Mouse (Mus musculus) hindbrain, embryonic 10.5 days (tissue): Measurements from ENCODE around the gene 1700017B05Rik. TPM values are rescaled to one million over a fixed set of nuclear protein-coding genes. Genes with fewer than 3 reads are reported as not detected.
"Not testable (repeated sequence)": the region's sequence is repeated elsewhere in the genome, so short reads cannot be mapped to it uniquely, and the experiment has no call there.

Experiments used
- DNase-seq: peaks from one replicate; pipeline ENCODE4 v3.0.0-alpha.2; 2017; ENCODE audit warnings: low spot score
- H3K27ac ChIP-seq: fragments of 300-500 bp; sonication (generic); 2 replicates; pipeline ENCODE4 v1.5.1; 2016; ENCODE audit warnings: mild to moderate bottlenecking, moderate library complexity
- H3K27me3 ChIP-seq: fragments of 300-500 bp; sonication (generic); 2 replicates; pipeline ENCODE4 v1.6.1; 2016; ENCODE audit warnings: mild to moderate bottlenecking; ENCODE audit not compliant: poor library complexity, insufficient read depth, severe bottlenecking
- H3K36me3 ChIP-seq: fragments of 300-500 bp; sonication (generic); 2 replicates; pipeline ENCODE4 v1.6.1; 2016; ENCODE audit warnings: mild to moderate bottlenecking, moderate library complexity
- H3K4me1 ChIP-seq: fragments of 300-500 bp; sonication (generic); replicated peaks from 2 replicates; pipeline ENCODE4 v1.6.1; 2016; ENCODE audit warnings: mild to moderate bottlenecking
- H3K4me3 ChIP-seq: fragments of 300-500 bp; sonication (generic); 2 replicates; pipeline ENCODE4 v1.5.1; 2016; ENCODE audit warnings: mild to moderate bottlenecking, moderate library complexity
- H3K9me3 ChIP-seq: fragments of 300-500 bp; sonication (generic); 2 replicates; pipeline ENCODE4 v1.6.1; 2016; ENCODE audit warnings: mild to moderate bottlenecking, moderate library complexity
- WGBS: fragments of 180-500 bp; shearing (Covaris S2); methylation state at CpG from one replicate; pipeline ENCODE4 v1.1.7; 2016; 5-methylcytosine and 5-hydroxymethylcytosine counted together
- polyA plus RNA-seq: library from polyadenylated mRNA; unstranded; fragments of >200 nt; fragmentation: Nextera tagmentation; extraction: Ambion mirVana; gene quantifications from 2 replicates; pipeline ENCODE4 v1.2.1, GENCODE M21; 2016

Gene 1700017B05Rik
- polyA plus RNA-seq, 1 experiment from 2014 or later: 10.9 TPM

GRCm38 (mm10) chr9:57236256-57236655, 26.2 kb downstream of the 1700017B05Rik start, which contains the start of gene Trcg1:
Trcg1 (plus strand) TSS chr9:57236556.
- no peak within 1 kb of the TSS for H3K27ac ChIP-seq
- no peaks in the 10 kb centered on the region for H3K9me3 ChIP-seq
- 88% methylated on average over 2 of the region's 2 CpGs for WGBS
- H3K27me3 ChIP-seq: no peaks in the 10 kb centered on the region
- DNase-seq: no peak
- H3K4me3 ChIP-seq: no peak within 1 kb of the TSS
- H3K36me3 ChIP-seq: no peaks in the 10 kb centered on the region
- H3K4me1 ChIP-seq: 0 out of 2 replicates have a peak, but pooled peaks cover 3% of the 10 kb centered on the region

GRCm38 (mm10) chr9:57233767-57234166, 28.6 kb downstream of the 1700017B05Rik start:
- WGBS: 88% methylated on average over 3 of the region's 3 CpGs
- no peak for DNase-seq
- Histone ChIP-seq H3K9me3 (no peaks in the 10 kb centered on the region), H3K27me3 (no peaks in the 10 kb centered on the region), H3K4me3 (no peak overlapping the region), H3K27ac (no peak overlapping the region), H3K36me3 (no peaks in the 10 kb centered on the region), H3K4me1 (peaks cover 7% of the 10 kb centered on the region; the same call in 1 of the 2 replicates)

GRCm38 (mm10) chr9:57233142-57233541, 29.3 kb downstream of the 1700017B05Rik start:
- no peaks in the 10 kb centered on the region for H3K36me3 ChIP-seq
- no peak overlapping the region for H3K4me3 ChIP-seq
- 85% methylated on average over 6 of the region's 6 CpGs for WGBS
- no peaks in the 10 kb centered on the region for H3K27me3 ChIP-seq
- no peak for DNase-seq
- no peak overlapping the region for H3K27ac ChIP-seq
- H3K4me1 ChIP-seq: peaks cover 7% of the 10 kb centered on the region; the same call in 1 of the 2 replicates
- H3K9me3 ChIP-seq: no peaks in the 10 kb centered on the region

GRCm38 (mm10) chr9:57232341-57232940, 30.0 kb downstream of the 1700017B05Rik start:
- DNase-seq: no peak
- Histone ChIP-seq H3K4me3 (no peak overlapping the region), H3K27ac (no peak overlapping the region), H3K4me1 (peaks cover 7% of the 10 kb centered on the region; the same call in 1 of the 2 replicates), H3K36me3 (no peaks in the 10 kb centered on the region), H3K9me3 (no peaks in the 10 kb centered on the region), H3K27me3 (no peaks in the 10 kb centered on the region)
- 90% methylated on average over 5 of the region's 5 CpGs for WGBS

GRCm38 (mm10) chr9:57231536-57232255, 30.7 kb downstream of the 1700017B05Rik start:
- no peak overlapping the region for H3K4me3 ChIP-seq
- no peaks in the 10 kb centered on the region for H3K36me3 ChIP-seq
- H3K4me1 ChIP-seq: peaks cover 7% of the 10 kb centered on the region; the same call in 1 of the 2 replicates
- H3K27me3 ChIP-seq: no peaks in the 10 kb centered on the region
- H3K27ac ChIP-seq: no peak overlapping the region
- H3K9me3 ChIP-seq: no peaks in the 10 kb centered on the region
- DNase-seq: no peak
- WGBS: 78% methylated on average over 8 of the region's 8 CpGs

GRCm38 (mm10) chr9:57230146-57230783, 32.1 kb downstream of the 1700017B05Rik start:
- H3K27ac ChIP-seq: no peak overlapping the region
- H3K4me3 ChIP-seq: no peak overlapping the region
- H3K36me3 ChIP-seq: no peaks in the 10 kb centered on the region
- WGBS: 69% methylated on average over 9 of the region's 9 CpGs
- no peak for DNase-seq
- H3K9me3 ChIP-seq: no peaks in the 10 kb centered on the region
- peaks cover 7% of the 10 kb centered on the region; the same call in 1 of the 2 replicates for H3K4me1 ChIP-seq
- no peaks in the 10 kb centered on the region for H3K27me3 ChIP-seq

- Histone ChIP-seq H3K36me3 (no peaks in the 10 kb centered on the region), H3K9me3 (no peaks in the 10 kb centered on the region), H3K27ac (no peak overlapping the region), H3K27me3 (no peaks in the 10 kb centered on the region), H3K4me3 (no peak overlapping the region), H3K4me1 (peaks cover 7% of the 10 kb centered on the region; the same call in 1 of the 2 replicates)
- 86% methylated on average over 4 of the region's 4 CpGs for WGBS
- no peak for DNase-seq
Measured at GRCm38 (mm10) chr9:57229726-57230125, 32.7 kb downstream of the 1700017B05Rik start.

GRCm38 (mm10) chr9:57228186-57228585, 34.2 kb downstream of the 1700017B05Rik start:
- Histone ChIP-seq H3K4me1 (peaks cover 7% of the 10 kb centered on the region; the same call in 1 of the 2 replicates), H3K27me3 (no peaks in the 10 kb centered on the region), H3K27ac (no peak overlapping the region), H3K4me3 (no peak overlapping the region), H3K36me3 (no peaks in the 10 kb centered on the region), H3K9me3 (no peaks in the 10 kb centered on the region)
- DNase-seq: no peak
- 70% methylated on average over 4 of the region's 4 CpGs for WGBS

GRCm38 (mm10) chr9:57227203-57227602, 35.2 kb downstream of the 1700017B05Rik start:
- Histone ChIP-seq H3K4me1 (peaks cover 7% of the 10 kb centered on the region; the same call in 1 of the 2 replicates), H3K9me3 (no peaks in the 10 kb centered on the region), H3K36me3 (no peaks in the 10 kb centered on the region), H3K27me3 (no peaks in the 10 kb centered on the region), H3K4me3 (no peak overlapping the region), H3K27ac (no peak overlapping the region)
- DNase-seq: no peak
- WGBS: 71% methylated on average over 5 of the region's 5 CpGs

- not testable (repeated sequence) for H3K9me3 ChIP-seq, H3K4me1 ChIP-seq, H3K27me3 ChIP-seq, H3K36me3 ChIP-seq, DNase-seq, H3K27ac ChIP-seq, H3K4me3 ChIP-seq
- WGBS: 86% methylated on average over 6 of the region's 6 CpGs
Measured at GRCm38 (mm10) chr9:57226628-57227122, 35.7 kb downstream of the 1700017B05Rik start.

GRCm38 (mm10) chr9:57225780-57226627, 36.4 kb downstream of the 1700017B05Rik start:
- WGBS: 89% methylated on average over 13 of the region's 13 CpGs
- Histone ChIP-seq H3K4me3 (no peak overlapping the region), H3K4me1 (peaks cover 7% of the 10 kb centered on the region; the same call in 1 of the 2 replicates), H3K9me3 (no peaks in the 10 kb centered on the region), H3K27me3 (no peaks in the 10 kb centered on the region), H3K27ac (no peak overlapping the region), H3K36me3 (no peaks in the 10 kb centered on the region)
- DNase-seq: no peak

- Histone ChIP-seq H3K4me1 (no peaks in the 10 kb centered on the region), H3K27ac (no peak overlapping the region)
Measured at GRCm38 (mm10) chr9:57223341-57223740, 39.1 kb downstream of the 1700017B05Rik start.

More at GRCm38 (mm10) chr9:57223341-57223740, 39.1 kb downstream of the 1700017B05Rik start:
- H3K36me3 ChIP-seq: no peaks in the 10 kb centered on the region
- H3K4me3 ChIP-seq: no peak overlapping the region
- H3K9me3 ChIP-seq: no peaks in the 10 kb centered on the region
- no peak for DNase-seq
- no peaks in the 10 kb centered on the region for H3K27me3 ChIP-seq
